Mouse (Mus musculus): ENCODE measurements around the gene Syt3. TPM values are rescaled to one million over a fixed set of nuclear protein-coding genes. Genes with fewer than 3 reads are reported as not detected.
A peak's percentile ranks its signal among the peaks of the same experiment; 100 is the strongest.

The Syt3 gene
- polyA plus RNA-seq, 1 experiment from 2014 or later = 2.3 TPM

DNA sequence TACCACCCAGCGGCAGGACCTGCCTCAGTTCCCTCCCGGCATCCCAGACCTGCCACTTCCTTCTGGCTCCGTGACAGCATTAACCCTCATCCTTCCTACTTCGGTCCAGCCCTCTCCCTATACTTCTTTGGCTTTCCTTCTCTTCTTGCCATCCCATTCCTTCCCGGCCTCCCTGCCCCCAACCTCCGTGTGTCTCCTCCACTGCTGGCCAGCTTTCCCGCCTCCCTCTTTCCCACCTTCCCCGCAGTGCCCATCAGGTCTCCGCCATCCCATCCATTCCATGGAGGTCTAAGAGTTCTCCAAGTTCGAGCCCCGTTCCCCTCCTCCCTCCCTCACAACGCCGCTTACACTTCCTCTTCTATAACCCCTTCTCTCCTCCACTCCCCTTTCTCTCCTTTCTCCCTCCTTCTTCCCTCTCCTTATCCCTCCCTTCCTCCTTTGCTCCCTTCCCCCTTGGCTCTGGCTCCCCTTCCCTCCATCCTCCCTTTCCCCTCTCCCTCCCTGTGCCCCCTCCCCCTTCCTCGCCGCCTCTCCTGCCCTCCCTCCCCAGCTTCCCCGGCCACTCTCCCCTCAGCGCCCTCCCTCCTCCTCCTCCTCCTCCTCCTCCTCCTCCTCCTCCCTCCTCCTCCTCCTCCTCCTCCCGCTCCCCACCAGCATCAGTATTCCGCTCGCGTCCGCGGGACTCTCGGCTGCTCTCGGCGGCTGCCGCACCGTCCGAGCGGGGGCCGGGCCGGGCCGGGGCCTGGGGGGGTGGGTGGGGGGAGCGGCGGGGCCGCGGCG lies 44.5 kb downstream of the Syt3 start:
- H3K4me1 ChIP-seq (replicated peaks; ENCODE audit: control insufficient read depth, insufficient read depth, low read length) = peaks cover 8% of the 10 kb centered on the region
- H3K27me3 ChIP-seq (ENCODE audit: control insufficient read depth, insufficient read depth, low read depth, low read length) = peaks cover 48% of the 10 kb centered on the region
- no peak overlapping the region for H3K27ac ChIP-seq (ENCODE audit: low read length)
- H3K9ac ChIP-seq (ENCODE audit: low read length) = peak overlapping the region; percentile 45; the same call in 1 of the 2 replicates
- H3K4me3 ChIP-seq (ENCODE audit: low read length) = peak overlapping the region; percentile 52
- H3K36me3 ChIP-seq (ENCODE audit: control insufficient read depth, insufficient read depth, low read length) = no peaks in the 10 kb centered on the region
- no peaks in the 10 kb centered on the region for H3K9me3 ChIP-seq (ENCODE audit: control insufficient read depth, low read length)
- ATAC-seq (ENCODE audit: low read depth) = peak; percentile 15; the same call in 1 of the 2 replicates
- WGBS = 2% methylated on average over 16 of the region's 38 CpGs
- H3K4me2 ChIP-seq (ENCODE audit: low read depth, low read length) = peak overlapping the region; percentile 73

GRCm38 (mm10) chr7:44428968-44429521 lies 45.1 kb downstream of the Syt3 start, which contains the start of gene Lrrc4b:
Gene Lrrc4b, plus strand, starts transcription at chr7:44429018.
- H3K4me1 ChIP-seq (replicated peaks; ENCODE audit: control insufficient read depth, insufficient read depth, low read length) = peaks cover 8% of the 10 kb centered on the region
- H3K9ac ChIP-seq (ENCODE audit: low read length) = peak within 1 kb of the TSS; percentile 45
- peak; percentile 52 for ATAC-seq (ENCODE audit: low read depth)
- no peak within 1 kb of the TSS for H3K27ac ChIP-seq (ENCODE audit: low read length)
- no peaks in the 10 kb centered on the region for H3K9me3 ChIP-seq (ENCODE audit: control insufficient read depth, low read length)
- peak within 1 kb of the TSS; percentile 52 for H3K4me3 ChIP-seq (ENCODE audit: low read length)
- WGBS = 0% methylated on average over 21 of the region's 69 CpGs
- no peaks in the 10 kb centered on the region for H3K36me3 ChIP-seq (ENCODE audit: control insufficient read depth, insufficient read depth, low read length)
- peak within 1 kb of the TSS; percentile 73 for H3K4me2 ChIP-seq (ENCODE audit: low read depth, low read length)
- peaks cover 48% of the 10 kb centered on the region for H3K27me3 ChIP-seq (ENCODE audit: control insufficient read depth, insufficient read depth, low read depth, low read length)

- Histone ChIP-seq H3K4me3 (ENCODE audit: low read length) (peak overlapping the region; percentile 52), H3K27ac (ENCODE audit: low read length) (no peak overlapping the region)
Measured at GRCm38 (mm10) chr7:44429534-44430488, 45.9 kb downstream of the Syt3 start.

DNA sequence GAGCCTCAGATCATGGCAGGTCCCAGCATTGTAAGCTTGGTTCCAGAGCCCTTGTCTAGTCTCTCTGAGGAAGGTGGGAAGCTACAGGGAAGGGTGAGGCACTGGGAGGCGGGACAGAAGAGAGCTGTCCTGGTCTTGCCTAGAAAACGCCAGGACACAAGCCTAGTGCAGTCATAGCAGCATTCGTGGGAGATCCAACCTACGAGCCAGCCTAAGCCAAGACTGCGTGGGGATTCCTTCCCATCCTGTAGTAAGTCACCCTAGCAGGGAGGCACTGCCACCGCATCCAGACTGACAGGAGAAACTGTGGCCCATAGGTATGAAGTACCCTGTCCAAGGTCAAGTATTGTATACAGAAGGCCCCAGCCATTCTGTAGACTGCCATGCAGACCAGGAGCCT lies 48.6 kb downstream of the Syt3 start:
- H3K4me2 ChIP-seq (ENCODE audit: low read depth, low read length) = no peak overlapping the region
- H3K27me3 ChIP-seq (ENCODE audit: control insufficient read depth, insufficient read depth, low read depth, low read length) = peaks cover 45% of the 10 kb centered on the region
- 70% methylated on average over 6 of the region's 6 CpGs for WGBS
- H3K36me3 ChIP-seq (ENCODE audit: control insufficient read depth, insufficient read depth, low read length) = no peaks in the 10 kb centered on the region
- H3K4me3 ChIP-seq (ENCODE audit: low read length) = no peak overlapping the region
- no peak for ATAC-seq (ENCODE audit: low read depth)
- no peak overlapping the region for H3K27ac ChIP-seq (ENCODE audit: low read length)
- H3K9me3 ChIP-seq (ENCODE audit: control insufficient read depth, low read length) = no peaks in the 10 kb centered on the region
- H3K4me1 ChIP-seq (replicated peaks; ENCODE audit: control insufficient read depth, insufficient read depth, low read length) = peaks cover 8% of the 10 kb centered on the region
- H3K9ac ChIP-seq (ENCODE audit: low read length) = no peak overlapping the region

More at GRCm38 (mm10) chr7:44429534-44430488, 45.9 kb downstream of the Syt3 start:
- Histone ChIP-seq H3K9ac (ENCODE audit: low read length) (no peak overlapping the region), H3K9me3 (ENCODE audit: control insufficient read depth, low read length) (no peaks in the 10 kb centered on the region), H3K4me2 (ENCODE audit: low read depth, low read length) (peak overlapping the region; percentile 73), H3K4me1 (replicated peaks; ENCODE audit: control insufficient read depth, insufficient read depth, low read length) (peaks cover 8% of the 10 kb centered on the region), H3K36me3 (ENCODE audit: control insufficient read depth, insufficient read depth, low read length) (no peaks in the 10 kb centered on the region), H3K27me3 (ENCODE audit: control insufficient read depth, insufficient read depth, low read depth, low read length) (peaks cover 48% of the 10 kb centered on the region)
- WGBS = 3% methylated on average over 31 of the region's 32 CpGs
- ATAC-seq (ENCODE audit: low read depth) = no peak

GRCm38 (mm10) chr7:44433371-44433770 lies 49.5 kb downstream of the Syt3 start:
- no peak overlapping the region for H3K4me3 ChIP-seq (ENCODE audit: low read length)
- ATAC-seq (ENCODE audit: low read depth) = peak; percentile 31; the same call in 1 of the 2 replicates
- no peak overlapping the region for H3K4me2 ChIP-seq (ENCODE audit: low read depth, low read length)
- H3K36me3 ChIP-seq (ENCODE audit: control insufficient read depth, insufficient read depth, low read length) = no peaks in the 10 kb centered on the region
- H3K9me3 ChIP-seq (ENCODE audit: control insufficient read depth, low read length) = no peaks in the 10 kb centered on the region
- H3K27ac ChIP-seq (ENCODE audit: low read length) = no peak overlapping the region
- H3K27me3 ChIP-seq (ENCODE audit: control insufficient read depth, insufficient read depth, low read depth, low read length) = peaks cover 37% of the 10 kb centered on the region
- 6% methylated on average over 7 of the region's 7 CpGs for WGBS
- H3K9ac ChIP-seq (ENCODE audit: low read length) = no peak overlapping the region
- H3K4me1 ChIP-seq (replicated peaks; ENCODE audit: control insufficient read depth, insufficient read depth, low read length) = peaks cover 8% of the 10 kb centered on the region

GRCm38 (mm10) chr7:44434089-44434488 lies 50.2 kb downstream of the Syt3 start:
- Histone ChIP-seq H3K4me3 (ENCODE audit: low read length) (no peak overlapping the region), H3K4me1 (replicated peaks; ENCODE audit: control insufficient read depth, insufficient read depth, low read length) (peaks cover 6% of the 10 kb centered on the region), H3K27me3 (ENCODE audit: control insufficient read depth, insufficient read depth, low read depth, low read length) (peaks cover 32% of the 10 kb centered on the region), H3K9me3 (ENCODE audit: control insufficient read depth, low read length) (no peaks in the 10 kb centered on the region), H3K4me2 (ENCODE audit: low read depth, low read length) (no peak overlapping the region), H3K9ac (ENCODE audit: low read length) (no peak overlapping the region), H3K27ac (ENCODE audit: low read length) (no peak overlapping the region), H3K36me3 (ENCODE audit: control insufficient read depth, insufficient read depth, low read length) (no peaks in the 10 kb centered on the region)
- 62% methylated on average over 9 of the region's 9 CpGs for WGBS
- ATAC-seq (ENCODE audit: low read depth) = no peak

DNA sequence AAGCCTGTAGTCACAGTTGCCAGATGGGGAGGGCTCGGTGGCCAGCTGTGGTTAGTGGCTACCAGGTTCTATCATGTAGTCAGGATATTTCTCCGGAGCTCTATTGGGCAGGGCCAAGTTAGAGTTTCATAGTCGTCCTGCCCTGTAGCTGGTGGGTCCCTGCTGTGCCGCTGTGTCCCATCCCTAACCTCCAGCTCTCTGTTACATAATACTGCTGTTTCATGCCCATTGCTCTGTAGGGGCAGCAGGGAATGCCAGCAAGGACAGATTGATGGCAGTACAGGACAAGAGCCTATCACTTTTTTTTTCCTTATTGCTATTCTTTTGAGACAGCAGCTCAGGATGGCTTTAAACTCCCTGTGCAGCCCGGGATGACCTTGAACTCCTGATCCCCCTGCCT lies 51.9 kb downstream of the Syt3 start:
- no peaks in the 10 kb centered on the region for H3K36me3 ChIP-seq (ENCODE audit: control insufficient read depth, insufficient read depth, low read length)
- H3K4me1 ChIP-seq (replicated peaks; ENCODE audit: control insufficient read depth, insufficient read depth, low read length) = no peaks in the 10 kb centered on the region
- ATAC-seq (ENCODE audit: low read depth) = no peak
- no peak overlapping the region for H3K4me2 ChIP-seq (ENCODE audit: low read depth, low read length)
- H3K9me3 ChIP-seq (ENCODE audit: control insufficient read depth, low read length) = no peaks in the 10 kb centered on the region
- no peak overlapping the region for H3K9ac ChIP-seq (ENCODE audit: low read length)
- no peak overlapping the region for H3K27ac ChIP-seq (ENCODE audit: low read length)
- no peak overlapping the region for H3K4me3 ChIP-seq (ENCODE audit: low read length)
- peaks cover 27% of the 10 kb centered on the region for H3K27me3 ChIP-seq (ENCODE audit: control insufficient read depth, insufficient read depth, low read depth, low read length)
- WGBS = 64% methylated on average over 5 of the region's 5 CpGs

DNA sequence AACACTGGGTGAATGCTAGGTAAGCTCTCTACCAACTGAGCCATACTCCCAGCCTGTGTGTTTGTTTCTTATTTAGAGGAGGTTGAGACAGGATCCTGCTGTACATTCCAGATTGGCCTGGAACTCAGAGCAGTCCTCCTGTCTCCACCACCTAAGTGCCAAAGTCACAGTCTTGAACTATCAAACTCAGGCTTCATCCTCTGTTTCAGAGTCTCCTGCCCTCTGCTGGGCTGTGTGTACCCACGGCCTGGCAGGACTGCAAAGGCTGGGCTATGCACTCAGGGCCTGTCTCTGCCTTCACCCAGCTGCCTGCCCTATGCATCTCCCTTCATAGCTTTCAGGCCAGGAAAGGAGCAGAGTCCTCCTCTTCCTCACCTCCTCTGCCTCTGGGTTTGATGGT lies 52.4 kb downstream of the Syt3 start:
- Histone ChIP-seq H3K4me3 (ENCODE audit: low read length) (no peak overlapping the region), H3K36me3 (ENCODE audit: control insufficient read depth, insufficient read depth, low read length) (no peaks in the 10 kb centered on the region), H3K9ac (ENCODE audit: low read length) (no peak overlapping the region), H3K4me2 (ENCODE audit: low read depth, low read length) (no peak overlapping the region), H3K27ac (ENCODE audit: low read length) (no peak overlapping the region), H3K4me1 (replicated peaks; ENCODE audit: control insufficient read depth, insufficient read depth, low read length) (no peaks in the 10 kb centered on the region), H3K9me3 (ENCODE audit: control insufficient read depth, low read length) (no peaks in the 10 kb centered on the region), H3K27me3 (ENCODE audit: control insufficient read depth, insufficient read depth, low read depth, low read length) (peaks cover 27% of the 10 kb centered on the region)
- ATAC-seq (ENCODE audit: low read depth) = 0 out of 2 replicates have a peak, but pooled peaks have one; percentile 35
- WGBS = 0% methylated on average over 1 of the region's 1 CpGs

GRCm38 (mm10) chr7:44437188-44437587 lies 53.3 kb downstream of the Syt3 start:
- Histone ChIP-seq H3K4me3 (ENCODE audit: low read length) (no peak overlapping the region), H3K36me3 (ENCODE audit: control insufficient read depth, insufficient read depth, low read length) (no peaks in the 10 kb centered on the region), H3K27ac (ENCODE audit: low read length) (no peak overlapping the region), H3K27me3 (ENCODE audit: control insufficient read depth, insufficient read depth, low read depth, low read length) (peaks cover 28% of the 10 kb centered on the region), H3K9ac (ENCODE audit: low read length) (no peak overlapping the region), H3K9me3 (ENCODE audit: control insufficient read depth, low read length) (no peaks in the 10 kb centered on the region), H3K4me1 (replicated peaks; ENCODE audit: control insufficient read depth, insufficient read depth, low read length) (0 out of 2 replicates have a peak, but pooled peaks cover 2% of the 10 kb centered on the region), H3K4me2 (ENCODE audit: low read depth, low read length) (no peak overlapping the region)
- WGBS = 56% methylated on average over 1 of the region's 1 CpGs
- no peak for ATAC-seq (ENCODE audit: low read depth)

All from lung, embryonic 16.5 days (tissue).